ENCODE assay signal across 8 mouse cellular contexts in genomic region chr12:78906707-78907162, GRCm38 (mm10). TPM values are rescaled to one million over a fixed set of nuclear protein-coding genes. Genes with fewer than 3 reads are reported as not detected.
DNase-seq lines count a peak whose midpoint lies in the region; ATAC-seq lines count a peak whose summit lies in the region.

Gene Plek2, minus strand, starts transcription at chr12:78906964.

- H3K9me3 ChIP-seq in heart, embryonic 12.5 days (replicated peaks) = peaks cover 10% of the 10 kb centered on the region
- H3K9me3 ChIP-seq in kidney, embryonic 16.5 days (ENCODE audit: low read length) = peaks cover 7% of the 10 kb centered on the region; the same call in 1 of the 2 replicates

- H3K36me3 ChIP-seq in heart, embryonic 12.5 days = no peaks in the 10 kb centered on the region
- H3K36me3 ChIP-seq in kidney, embryonic 16.5 days (ENCODE audit: insufficient read depth, low read length) = no peaks in the 10 kb centered on the region

- H3K9ac ChIP-seq in heart, embryonic 12.5 days = peak within 1 kb of the TSS; percentile 72
- H3K9ac ChIP-seq in kidney, embryonic 16.5 days (replicated peaks; ENCODE audit: low read length) = peak within 1 kb of the TSS; percentile 64

- intact Hi-C loops in left cerebral cortex, postnatal 4 days (cut with DNase I) = no loop called here
- intact Hi-C loops in left cerebral cortex, postnatal 25 days (cut with DNase I) = no loop called here

- H3K4me1 ChIP-seq in heart, embryonic 12.5 days (replicated peaks) = peaks cover 23% of the 10 kb centered on the region
- peaks cover 17% of the 10 kb centered on the region for H3K4me1 ChIP-seq in kidney, embryonic 16.5 days (ENCODE audit: insufficient read depth, low read length)

- DNase-seq in left cerebral cortex, postnatal 4 days = peak; percentile 54
- DNase-seq in left cerebral cortex, postnatal 25 days (ENCODE audit: low spot score in 2 of 2) = no peak
- DNase-seq in lung, postnatal 25 days (ENCODE audit: low spot score) = peak; percentile 83
- DNase-seq in retina, embryonic 14.5 days (ENCODE audit: low spot score) = peak; percentile 65
- DNase-seq in urinary bladder, postnatal 25 days (ENCODE audit: low spot score) = peak; percentile 78

- WGBS in heart, embryonic 12.5 days = 2% methylated on average over 38 of the region's 38 CpGs
- WGBS in kidney, embryonic 16.5 days = 2% methylated on average over 38 of the region's 38 CpGs

- peak; percentile 57 for ATAC-seq in common myeloid progenitor, adult 5-6 weeks (replicated peaks; ENCODE audit: low read depth, poor library complexity, severe bottlenecking)
- peak; percentile 69 for ATAC-seq in heart, embryonic 12.5 days (ENCODE audit: insufficient number of reproducible peaks, low FRiP score)
- peak; percentile 75; the same call in 1 of the 2 replicates for ATAC-seq in kidney, embryonic 16.5 days (ENCODE audit: low FRiP score, low TSS enrichment)

- peak within 1 kb of the TSS; percentile 100 for H3K4me2 ChIP-seq in heart, embryonic 12.5 days
- peak within 1 kb of the TSS; percentile 90 for H3K4me2 ChIP-seq in kidney, embryonic 16.5 days (replicated peaks; ENCODE audit: low read depth, low read length)

- peaks cover 25% of the 10 kb centered on the region for H3K27me3 ChIP-seq in heart, embryonic 12.5 days (replicated peaks)
- peaks cover 42% of the 10 kb centered on the region for H3K27me3 ChIP-seq in kidney, embryonic 16.5 days (ENCODE audit: insufficient read depth, low read length)

- H3K4me3 ChIP-seq in heart, embryonic 12.5 days = peak within 1 kb of the TSS; percentile 57
- H3K4me3 ChIP-seq in kidney, embryonic 16.5 days (ENCODE audit: low read length) = peak within 1 kb of the TSS; percentile 50

- no peak within 1 kb of the TSS for H3K27ac ChIP-seq in heart, embryonic 12.5 days (ENCODE audit: poor library complexity, severe bottlenecking)
- no peak within 1 kb of the TSS for H3K27ac ChIP-seq in kidney, embryonic 16.5 days (ENCODE audit: low read length)

RNA-seq across cellular contexts. Expression of gene Plek2, which starts in this region (rescaled TPM):
- under 1 TPM; 0.81 to 0.88 TPM for total RNA-seq in left cerebral cortex, postnatal 4 days (2021)
- total RNA-seq in left cerebral cortex, postnatal 25 days (2021) = under 1 TPM in 1 of 2 experiments, not detected in 1; 0.21 TPM
- total RNA-seq in common myeloid progenitor, adult 5-6 weeks (2017) = not detected in 2 replicates
- polyA plus RNA-seq in heart, embryonic 12.5 days (2016; fragmentation: Nextera tagmentation; extraction: Ambion mirVana) = 9.9 and 11.3 TPM in 2 replicates
- polyA plus RNA-seq in kidney, embryonic 16.5 days (2015; fragmentation: Nextera tagmentation; extraction: Ambion mirVana) = 4.0 and 4.7 TPM in 2 replicates

Comparison
In these comparisons a context has a peak if more than half of its experiments do, and no peak if none do; other contexts are left out.
1. Peak in DNase-seq in left cerebral cortex, postnatal 4 days; RNA of the gene not detected or under 1 TPM.
2. Peak in ATAC-seq in common myeloid progenitor, adult 5-6 weeks; RNA of the gene not detected or under 1 TPM.
3. DNase-seq: peak in lung, postnatal 25 days (single experiment), retina, embryonic 14.5 days (single experiment) and urinary bladder, postnatal 25 days (single experiment); none in left cerebral cortex, postnatal 25 days (0 of 2).
4. Peak in every context shown above with its lines, with median percentiles within 50 percentile points of each other: ATAC-seq.